In genomic region chr5:143048232-143049012, GRCm38 (mm10) we compare ENCODE assay signal across 8 mouse cellular contexts.
DNase-seq lines count a peak whose midpoint lies in the region; TF ChIP-seq lines count a peak whose summit lies in the region.

No protein-coding gene starts in this region.

- no peak for TF ChIP-seq CTCF in small intestine, adult 2 months (IDR thresholded peaks at IDR 0.05; ENCODE audit: extremely low read depth, insufficient read length, insufficient replicate concordance, low read depth, low read length)

- peak; percentile 31 for DNase-seq in adrenal gland, adult 2 months
- no peak for DNase-seq in adrenal gland, postnatal 10 days
- DNase-seq in lung, postnatal 10 days = peak; percentile 49
- no peak for DNase-seq in lung, postnatal 4 days
- peak; percentile 50 for DNase-seq in kidney, postnatal 10 days
- no peak for DNase-seq in adrenal gland, adult 18-20 months (ENCODE audit: low spot score in 2 of 2)
- DNase-seq in layer of hippocampus, postnatal 25 days (ENCODE audit: extremely low spot score in 1 of 2, low spot score in 1 of 2) = no peak

- H3K27ac ChIP-seq in small intestine, adult 2 months (ENCODE audit: insufficient read depth, low read depth, low read length) = peak overlapping the region; percentile 37

- peaks cover 7% of the 10 kb centered on the region; the same call in 1 of the 2 replicates for H3K4me1 ChIP-seq in small intestine, adult 2 months (ENCODE audit: control insufficient read depth, insufficient read depth, insufficient read length, low read length)

- no peak for TF ChIP-seq POLR2A in small intestine, adult 2 months (IDR thresholded peaks at IDR 0.05; ENCODE audit: low read depth, low read length)

- H3K27me3 ChIP-seq in small intestine, adult 2 months (ENCODE audit: control insufficient read depth, insufficient read depth, low read length) = no peaks in the 10 kb centered on the region

- no peak overlapping the region for H3K4me3 ChIP-seq in small intestine, adult 2 months (ENCODE audit: low read depth, low read length)

- H3K36me3 ChIP-seq in small intestine, adult 2 months (ENCODE audit: control insufficient read depth, insufficient read depth, low read length) = peaks cover 7% of the 10 kb centered on the region; the same call in 1 of the 2 replicates

Comparison
In these comparisons a context has a peak if more than half of its experiments do, and no peak if none do; other contexts are left out.
1. DNase-seq: peak in adrenal gland, adult 2 months (single experiment), lung, postnatal 10 days (single experiment) and kidney, postnatal 10 days (single experiment); none in adrenal gland, postnatal 10 days (single experiment), lung, postnatal 4 days (0 of 2), adrenal gland, adult 18-20 months (0 of 2) and layer of hippocampus, postnatal 25 days (0 of 2).